Mouse (Mus musculus): ENCODE results near the gene Pkdcc. TPM values are rescaled to one million over a fixed set of nuclear protein-coding genes. Genes with fewer than 3 reads are reported as not detected.

The Pkdcc gene
- 13.8 and 27.4 TPM in 2 replicates for polyA plus RNA-seq (2016; fragmentation: Nextera tagmentation; extraction: Ambion mirVana)

GRCm38 (mm10) chr17:83214674-83215528, at the start of gene Pkdcc:
Pkdcc (plus strand) TSS chr17:83215292.
- no peaks in the 10 kb centered on the region; the same call in 1 of the 2 replicates for H3K27me3 ChIP-seq (ENCODE audit: insufficient read depth, poor library complexity, severe bottlenecking)

GRCm38 (mm10) chr17:83166195-83166594, 48.9 kb upstream of the Pkdcc start:
- Histone ChIP-seq H3K4me1 (peaks cover 44% of the 10 kb centered on the region), H3K27me3 (ENCODE audit: insufficient read depth, poor library complexity, severe bottlenecking) (peaks cover 10% of the 10 kb centered on the region; the same call in 1 of the 2 replicates), H3K36me3 (no peaks in the 10 kb centered on the region), H3K9me3 (peaks cover under 1% of the 10 kb centered on the region; the same call in 1 of the 2 replicates), H3K4me3 (no peak overlapping the region), H3K27ac (peak overlapping the region; percentile 17; the same call in 1 of the 2 replicates)
- no peak for DNase-seq (ENCODE audit: low spot score)
- 50% methylated on average over 5 of the region's 5 CpGs for WGBS

More at GRCm38 (mm10) chr17:83214674-83215528, at the start of gene Pkdcc:
- WGBS: 2% methylated on average over 92 of the region's 105 CpGs
- no peaks in the 10 kb centered on the region for H3K9me3 ChIP-seq
- peak within 1 kb of the TSS; percentile 96 for H3K27ac ChIP-seq
- peak; percentile 90 for DNase-seq (ENCODE audit: low spot score)
- H3K36me3 ChIP-seq: peaks cover 11% of the 10 kb centered on the region; the same call in 1 of the 2 replicates
- H3K4me3 ChIP-seq: peak within 1 kb of the TSS; percentile 79
- H3K4me1 ChIP-seq: peaks cover 58% of the 10 kb centered on the region

- H3K27ac ChIP-seq: no peak overlapping the region
- DNase-seq (ENCODE audit: low spot score): no peak
These were observed 38.9 kb upstream of the Pkdcc start for GRCm38 (mm10) chr17:83176146-83176545.

GRCm38 (mm10) chr17:83178483-83179150, 36.5 kb upstream of the Pkdcc start:
- DNase-seq (ENCODE audit: low spot score): no peak
- no peak overlapping the region for H3K4me3 ChIP-seq
- no peaks in the 10 kb centered on the region for H3K36me3 ChIP-seq
- peaks cover 25% of the 10 kb centered on the region for H3K4me1 ChIP-seq
- H3K27ac ChIP-seq: 0 out of 2 replicates have a peak overlapping the region, but pooled peaks have one; percentile 25
- peaks cover 5% of the 10 kb centered on the region for H3K27me3 ChIP-seq (ENCODE audit: insufficient read depth, poor library complexity, severe bottlenecking)
- H3K9me3 ChIP-seq: no peaks in the 10 kb centered on the region
- WGBS: 75% methylated on average over 9 of the region's 9 CpGs

More at GRCm38 (mm10) chr17:83176146-83176545, 38.9 kb upstream of the Pkdcc start:
- 86% methylated on average over 4 of the region's 4 CpGs for WGBS
- Histone ChIP-seq H3K36me3 (peaks cover 2% of the 10 kb centered on the region; the same call in 1 of the 2 replicates), H3K4me3 (no peak overlapping the region), H3K4me1 (peaks cover 22% of the 10 kb centered on the region), H3K27me3 (ENCODE audit: insufficient read depth, poor library complexity, severe bottlenecking) (no peaks in the 10 kb centered on the region; the same call in 1 of the 2 replicates), H3K9me3 (peaks cover 6% of the 10 kb centered on the region; the same call in 1 of the 2 replicates)

GRCm38 (mm10) chr17:83179151-83179531, 36.0 kb upstream of the Pkdcc start:
- peaks cover 25% of the 10 kb centered on the region for H3K4me1 ChIP-seq
- H3K36me3 ChIP-seq: no peaks in the 10 kb centered on the region
- WGBS: 70% methylated on average over 6 of the region's 6 CpGs
- H3K27me3 ChIP-seq (ENCODE audit: insufficient read depth, poor library complexity, severe bottlenecking): peaks cover 5% of the 10 kb centered on the region
- no peak overlapping the region for H3K4me3 ChIP-seq
- no peak for DNase-seq (ENCODE audit: low spot score)
- no peaks in the 10 kb centered on the region for H3K9me3 ChIP-seq
- H3K27ac ChIP-seq: 0 out of 2 replicates have a peak overlapping the region, but pooled peaks have one; percentile 12

- H3K4me3 ChIP-seq: no peak overlapping the region
- peaks cover 25% of the 10 kb centered on the region for H3K4me1 ChIP-seq
- H3K9me3 ChIP-seq: no peaks in the 10 kb centered on the region
- H3K27ac ChIP-seq: 0 out of 2 replicates have a peak overlapping the region, but pooled peaks have one; percentile 12
- WGBS: 66% methylated on average over 4 of the region's 4 CpGs
- no peak for DNase-seq (ENCODE audit: low spot score)
- peaks cover 5% of the 10 kb centered on the region for H3K27me3 ChIP-seq (ENCODE audit: insufficient read depth, poor library complexity, severe bottlenecking)
- no peaks in the 10 kb centered on the region for H3K36me3 ChIP-seq
These were observed 35.5 kb upstream of the Pkdcc start for GRCm38 (mm10) chr17:83179569-83179968.

GRCm38 (mm10) chr17:83181086-83181485, 34.0 kb upstream of the Pkdcc start:
- Histone ChIP-seq H3K4me3 (no peak overlapping the region), H3K36me3 (peaks cover 4% of the 10 kb centered on the region; the same call in 1 of the 2 replicates), H3K27ac (0 out of 2 replicates have a peak overlapping the region, but pooled peaks have one; percentile 8), H3K27me3 (ENCODE audit: insufficient read depth, poor library complexity, severe bottlenecking) (peaks cover 5% of the 10 kb centered on the region), H3K9me3 (peaks cover 3% of the 10 kb centered on the region; the same call in 1 of the 2 replicates), H3K4me1 (peaks cover 22% of the 10 kb centered on the region)
- WGBS: 68% methylated on average over 7 of the region's 7 CpGs
- DNase-seq (ENCODE audit: low spot score): no peak

GRCm38 (mm10) chr17:83181592-83181991, 33.5 kb upstream of the Pkdcc start:
- H3K36me3 ChIP-seq: peaks cover 4% of the 10 kb centered on the region; the same call in 1 of the 2 replicates
- H3K4me3 ChIP-seq: no peak overlapping the region
- H3K27me3 ChIP-seq (ENCODE audit: insufficient read depth, poor library complexity, severe bottlenecking): peaks cover 5% of the 10 kb centered on the region
- DNase-seq (ENCODE audit: low spot score): no peak
- WGBS: 57% methylated on average over 7 of the region's 7 CpGs
- no peak overlapping the region for H3K27ac ChIP-seq
- H3K9me3 ChIP-seq: peaks cover 3% of the 10 kb centered on the region; the same call in 1 of the 2 replicates
- peaks cover 22% of the 10 kb centered on the region for H3K4me1 ChIP-seq

GRCm38 (mm10) chr17:83182061-83182664, 32.9 kb upstream of the Pkdcc start:
- peaks cover 22% of the 10 kb centered on the region for H3K4me1 ChIP-seq
- no peak for DNase-seq (ENCODE audit: low spot score)
- no peak overlapping the region for H3K27ac ChIP-seq
- peaks cover 3% of the 10 kb centered on the region; the same call in 1 of the 2 replicates for H3K9me3 ChIP-seq
- H3K27me3 ChIP-seq (ENCODE audit: insufficient read depth, poor library complexity, severe bottlenecking): peaks cover 5% of the 10 kb centered on the region
- no peak overlapping the region for H3K4me3 ChIP-seq
- H3K36me3 ChIP-seq: peaks cover 4% of the 10 kb centered on the region; the same call in 1 of the 2 replicates
- WGBS: 87% methylated on average over 8 of the region's 8 CpGs

GRCm38 (mm10) chr17:83182780-83183179, 32.3 kb upstream of the Pkdcc start:
- no peak overlapping the region for H3K4me3 ChIP-seq
- peaks cover 22% of the 10 kb centered on the region for H3K4me1 ChIP-seq
- DNase-seq (ENCODE audit: low spot score): no peak
- H3K27me3 ChIP-seq (ENCODE audit: insufficient read depth, poor library complexity, severe bottlenecking): peaks cover 5% of the 10 kb centered on the region
- peaks cover 4% of the 10 kb centered on the region; the same call in 1 of the 2 replicates for H3K36me3 ChIP-seq
- 67% methylated on average over 6 of the region's 6 CpGs for WGBS
- H3K27ac ChIP-seq: no peak overlapping the region
- peaks cover 3% of the 10 kb centered on the region; the same call in 1 of the 2 replicates for H3K9me3 ChIP-seq

- DNase-seq (ENCODE audit: low spot score): no peak
- 67% methylated on average over 11 of the region's 11 CpGs for WGBS
These were observed 27.1 kb upstream of the Pkdcc start for GRCm38 (mm10) chr17:83187751-83188565.

More at GRCm38 (mm10) chr17:83187751-83188565, 27.1 kb upstream of the Pkdcc start:
- H3K27ac ChIP-seq: no peak overlapping the region
- H3K4me1 ChIP-seq: peaks cover 8% of the 10 kb centered on the region; the same call in 1 of the 2 replicates
- H3K4me3 ChIP-seq: no peak overlapping the region
- no peaks in the 10 kb centered on the region; the same call in 1 of the 2 replicates for H3K27me3 ChIP-seq (ENCODE audit: insufficient read depth, poor library complexity, severe bottlenecking)
- H3K36me3 ChIP-seq: peaks cover 4% of the 10 kb centered on the region; the same call in 1 of the 2 replicates
- H3K9me3 ChIP-seq: peaks cover 3% of the 10 kb centered on the region; the same call in 1 of the 2 replicates

All from heart, embryonic 10.5 days (tissue).